Mouse (Mus musculus) ES-CJ7 (cell line): ENCODE results near the gene Car14.
A peak's percentile ranks its signal among the peaks of the same experiment; 100 is the strongest.
"Not testable (repeated sequence)": the region's sequence is repeated elsewhere in the genome, so short reads cannot be mapped to it uniquely, and the experiment has no call there.

Experiments
- DNase-seq: peaks from one replicate; pipeline ENCODE4 v3.0.0; 2011; ENCODE audit warnings: low read depth, low spot score

The Car14 gene

DNA sequence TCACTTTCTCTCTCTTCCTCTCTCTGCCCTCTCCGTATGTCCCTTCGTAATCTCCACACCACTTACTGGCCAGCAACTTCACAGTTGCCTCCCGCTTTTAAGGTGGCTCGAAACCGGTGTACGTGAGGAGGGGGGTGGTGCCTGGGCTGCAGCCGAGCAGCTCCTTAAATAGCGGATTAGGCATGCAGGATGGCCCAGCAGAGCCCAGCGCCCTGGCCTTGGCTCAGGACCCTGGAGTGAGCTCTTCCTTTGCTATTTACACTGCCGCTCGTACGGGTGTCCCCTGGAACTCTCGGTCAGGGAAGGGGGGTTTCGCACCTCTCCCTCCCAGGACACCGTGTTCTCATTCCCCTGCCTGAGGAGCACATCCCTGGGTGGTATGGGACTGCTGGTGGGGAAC, at the start of gene Car14:
Gene Car14, minus strand, starts transcription at position 124 of the 400 bp plus-strand sequence.
- DNase-seq = peak; percentile 22

DNA sequence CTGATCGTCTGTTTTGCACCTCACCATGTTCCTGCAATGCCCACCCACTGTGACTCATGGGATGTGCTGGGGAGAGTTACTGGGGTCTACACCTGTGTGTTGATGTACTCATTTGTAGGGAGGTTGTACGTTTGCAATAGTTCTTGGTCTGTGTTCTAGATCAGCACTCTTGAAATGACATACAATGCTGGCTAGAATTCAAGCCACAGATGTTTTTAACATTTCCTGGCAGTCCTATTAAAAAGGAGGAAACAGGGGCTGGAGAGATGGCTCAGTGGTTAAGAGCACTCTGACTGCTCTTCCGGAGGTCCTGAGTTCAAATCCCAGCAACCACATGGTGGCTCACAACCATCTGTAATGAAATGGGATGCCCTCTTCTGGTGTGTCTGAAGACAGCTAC, 49.0 kb upstream of the Car14 start:
- no peak for DNase-seq

DNA sequence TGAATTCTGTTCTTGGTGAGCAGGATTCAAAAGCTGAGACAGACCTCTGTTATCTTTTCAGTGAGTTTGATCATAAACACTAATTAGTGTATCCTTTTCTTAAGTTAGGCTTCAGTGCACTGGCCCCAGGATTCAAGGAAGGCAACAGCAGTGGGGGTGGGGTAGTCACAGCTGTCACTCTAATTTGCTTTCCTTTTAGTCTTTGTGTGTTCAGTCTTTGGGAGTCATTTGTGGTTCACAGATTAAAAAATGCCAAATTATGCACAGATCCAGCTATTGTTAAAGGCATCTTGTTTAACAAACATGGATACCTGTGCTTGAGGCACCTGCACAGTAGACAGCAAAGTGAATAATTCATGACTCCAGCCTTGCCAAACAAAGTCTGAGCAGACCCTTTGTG, 48.5 kb upstream of the Car14 start:
- no peak for DNase-seq

DNA sequence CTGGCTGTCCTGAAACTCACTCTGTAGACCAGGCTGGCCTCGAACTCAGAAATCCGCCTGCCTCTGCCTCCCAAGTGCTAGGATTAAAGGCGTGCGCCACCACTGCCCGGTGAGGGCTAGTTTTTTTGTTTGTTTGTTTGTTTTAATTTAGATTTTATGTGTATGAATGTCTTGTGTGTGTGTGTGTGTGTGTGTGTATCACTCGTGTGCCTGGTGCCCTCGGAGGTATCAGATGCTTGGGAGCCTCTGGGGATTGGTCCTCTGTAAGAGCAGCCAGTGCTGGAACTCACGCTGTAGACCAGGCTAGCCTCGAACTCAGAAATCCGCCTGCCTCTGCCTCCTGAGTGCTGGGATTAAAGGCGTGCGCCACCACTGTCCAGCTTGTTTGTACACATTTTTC, 47.1 kb upstream of the Car14 start:
- not testable (repeated sequence) for DNase-seq

DNA sequence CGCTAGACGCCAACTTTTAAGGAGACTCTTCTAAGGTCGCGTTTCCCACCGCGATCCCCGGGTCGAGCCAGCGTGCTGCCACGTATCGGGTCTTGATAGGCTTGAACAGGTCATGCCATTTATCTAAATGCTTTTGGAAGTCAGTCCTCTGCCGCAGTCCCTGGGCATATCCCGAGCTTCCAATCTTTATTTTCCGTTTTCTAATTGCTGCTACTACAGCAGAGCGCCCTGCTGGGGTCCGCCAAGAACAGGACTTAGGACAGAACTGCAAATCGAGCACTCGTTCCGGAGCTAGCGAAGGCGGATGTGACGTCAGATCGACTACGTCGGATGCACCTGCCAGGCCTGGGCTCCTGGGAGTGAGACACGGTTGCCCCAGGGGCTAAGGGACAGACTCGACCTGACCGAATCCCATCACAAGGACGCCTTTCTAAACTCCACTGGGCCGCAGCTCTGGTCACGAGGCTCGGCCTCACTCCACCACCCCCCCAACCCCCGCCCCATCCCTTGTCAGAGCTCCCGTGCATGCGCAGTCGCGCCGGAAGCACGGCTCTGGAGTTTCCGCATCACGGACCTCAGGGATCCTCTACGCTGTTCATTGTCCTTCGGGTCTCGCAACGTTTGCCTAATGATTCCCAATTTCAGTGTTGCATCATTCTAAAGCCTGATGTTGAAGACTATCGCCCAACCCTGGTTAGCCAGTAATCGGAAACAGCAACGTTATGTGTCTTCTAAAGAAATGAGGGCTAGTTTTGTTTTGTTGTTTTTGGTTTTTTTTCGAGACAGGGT, 46.5 kb upstream of the Car14 start:
- DNase-seq = peak; percentile 92

DNA sequence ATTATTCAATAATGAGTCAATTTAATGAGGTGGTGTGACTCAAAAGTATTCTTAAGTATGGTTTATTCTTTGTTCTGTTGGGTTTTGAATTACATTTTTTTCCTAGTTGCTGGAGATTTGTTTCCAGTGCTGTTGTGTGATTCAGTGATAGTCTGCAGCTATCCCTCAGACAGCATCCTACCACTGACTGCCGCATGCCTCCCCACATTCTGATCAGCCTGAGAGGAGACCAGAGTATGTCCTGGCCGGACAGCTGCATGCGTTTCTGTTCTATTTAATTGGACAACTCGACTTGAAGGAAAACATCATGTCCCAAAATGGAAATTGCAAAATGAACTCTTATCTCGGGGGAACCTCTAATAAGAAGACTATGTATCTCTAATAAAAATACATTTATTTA, 43.8 kb upstream of the Car14 start:
- no peak for DNase-seq

DNA sequence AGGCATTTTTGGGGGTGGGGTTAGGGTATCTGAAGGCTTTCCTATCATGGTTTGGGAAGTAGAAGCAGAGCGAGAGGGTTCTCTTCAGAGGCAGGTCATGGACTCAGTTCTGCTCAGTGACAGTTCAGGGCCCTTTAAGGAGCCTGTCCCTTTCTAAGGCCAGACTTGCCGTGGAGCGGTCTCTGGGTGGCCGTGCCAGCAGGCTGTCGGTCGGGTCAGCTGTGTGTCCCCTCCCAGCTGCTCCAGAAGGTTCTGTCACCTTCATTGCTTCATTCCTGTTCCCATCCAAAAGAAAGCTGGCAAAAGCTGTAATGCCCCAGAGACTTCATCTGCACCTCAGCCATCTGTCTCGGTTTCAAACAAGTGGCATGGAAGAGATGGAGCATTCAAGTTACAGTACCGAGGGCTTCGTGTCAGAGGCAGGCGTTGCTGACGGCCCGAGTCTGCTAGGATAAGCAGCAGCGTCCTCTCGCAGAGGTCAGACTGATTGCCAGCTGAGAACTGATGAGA, 41.3 kb upstream of the Car14 start:
- no peak for DNase-seq

DNA sequence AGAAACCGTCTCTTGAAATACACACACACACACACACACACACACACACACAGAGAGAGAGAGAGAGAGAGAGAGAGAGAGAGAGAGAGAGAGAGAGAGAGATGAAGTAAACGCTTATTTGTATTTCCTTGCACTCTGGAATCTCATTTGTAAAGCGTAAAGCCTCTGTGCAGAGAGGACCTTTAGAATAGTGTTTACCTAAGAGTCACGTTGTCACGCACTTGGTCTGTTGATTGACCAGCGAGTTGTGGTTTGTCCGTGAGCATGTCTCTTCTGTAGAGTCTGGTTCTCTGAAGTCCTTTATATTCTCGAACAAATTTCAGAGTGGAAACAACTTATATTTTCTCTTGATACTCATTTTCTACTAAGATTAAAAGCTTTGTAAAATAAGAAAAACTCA, 40.3 kb upstream of the Car14 start:
- DNase-seq = no peak

DNA sequence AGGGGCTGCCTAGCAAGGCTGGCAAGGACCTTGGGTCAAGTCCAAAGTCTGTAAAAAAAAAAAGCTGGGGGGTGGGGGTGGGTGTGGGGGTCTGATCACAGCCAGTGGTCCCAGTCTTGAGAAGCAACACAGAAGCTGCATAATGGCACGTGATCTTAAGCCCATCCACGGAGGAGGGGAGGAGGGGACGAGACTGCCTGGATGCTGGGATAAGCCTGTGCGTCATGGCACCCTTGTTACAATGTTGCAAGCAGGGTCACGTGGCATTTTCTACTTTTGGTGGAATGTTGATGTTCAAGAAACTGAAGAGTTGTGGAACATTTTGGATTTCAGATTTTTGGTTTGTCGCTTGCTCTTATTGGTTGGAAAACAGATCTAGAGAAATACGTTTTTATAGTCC, 38.7 kb upstream of the Car14 start:
- no peak for DNase-seq

DNA sequence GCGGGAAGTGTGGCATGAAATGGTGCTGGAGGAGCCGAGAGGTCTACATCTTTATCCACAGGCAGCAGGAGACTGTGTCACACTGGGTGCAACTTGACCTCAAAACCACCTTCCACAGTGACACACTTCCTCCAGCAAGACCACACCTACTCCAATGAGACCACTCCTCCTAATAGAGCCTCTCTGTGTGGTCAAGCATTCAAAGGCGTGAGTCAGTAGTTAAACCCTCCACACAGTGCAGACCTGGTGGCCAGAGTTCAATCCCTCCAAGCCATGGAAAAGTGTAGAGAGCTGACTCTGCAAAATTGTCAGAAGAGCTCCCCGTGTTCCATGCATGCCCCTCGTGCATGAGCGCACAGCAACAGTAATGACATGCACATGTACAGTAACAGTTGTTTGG, 38.3 kb upstream of the Car14 start:
- peak; percentile 77 for DNase-seq

DNA sequence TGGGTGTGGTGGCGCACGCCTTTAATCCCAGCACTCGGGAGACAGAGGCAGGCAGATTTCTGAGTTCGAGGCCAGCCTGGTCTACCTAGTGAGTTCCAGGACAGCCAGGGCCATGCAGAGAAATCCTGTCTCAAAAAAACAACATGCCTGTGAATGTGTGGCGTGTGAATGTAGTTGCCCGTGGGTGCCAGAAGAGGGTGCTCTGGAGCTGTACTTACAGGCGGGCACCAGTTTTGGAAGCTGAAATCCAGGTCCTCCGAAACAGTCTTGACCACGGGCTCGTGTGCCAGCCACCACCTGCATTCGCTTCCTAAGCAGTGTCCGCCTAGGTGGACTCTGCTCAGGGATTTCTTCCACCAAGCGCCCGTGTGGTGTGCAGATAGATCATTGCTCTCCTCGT, 34.3 kb upstream of the Car14 start:
- DNase-seq = peak; percentile 75

DNA sequence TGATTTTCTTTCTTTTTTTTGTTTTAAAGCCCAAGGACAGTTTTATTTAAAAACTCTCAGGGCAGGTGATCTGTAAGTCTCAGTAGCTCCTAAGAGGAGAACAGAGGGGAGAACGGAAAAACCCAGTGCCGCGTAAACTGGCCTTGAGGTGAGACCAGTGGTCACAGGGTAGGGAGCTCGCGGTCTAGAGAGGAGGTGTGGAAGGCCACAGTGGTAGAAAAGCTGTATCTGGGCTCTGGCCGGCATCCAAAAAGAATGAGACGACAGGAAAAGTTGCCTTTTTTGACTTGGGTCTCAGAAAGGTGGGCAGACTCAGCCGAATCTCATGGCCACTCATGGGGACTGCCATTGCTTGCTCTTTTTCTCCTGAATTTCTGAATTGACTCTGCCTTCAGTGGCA, 33.7 kb upstream of the Car14 start:
- no peak for DNase-seq

DNA sequence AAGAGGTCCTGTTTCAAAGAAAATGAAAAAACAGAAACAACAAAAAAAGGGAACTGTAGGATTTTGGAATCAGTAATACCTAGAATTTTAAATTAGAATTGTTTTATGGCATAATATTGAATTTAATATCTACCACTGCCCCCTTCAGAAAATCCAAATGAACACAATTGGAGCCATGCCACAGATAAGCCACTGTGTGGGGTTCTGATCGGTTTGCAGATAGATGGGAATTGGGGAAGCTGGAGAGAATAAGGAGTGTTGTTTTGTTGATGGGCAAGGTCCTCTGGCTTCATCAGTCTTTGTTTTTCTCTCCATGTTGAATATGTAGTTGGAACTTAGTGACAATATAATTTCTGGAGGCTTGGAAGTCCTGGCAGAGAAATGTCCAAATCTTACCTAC, 30.0 kb upstream of the Car14 start:
- DNase-seq = no peak

DNA sequence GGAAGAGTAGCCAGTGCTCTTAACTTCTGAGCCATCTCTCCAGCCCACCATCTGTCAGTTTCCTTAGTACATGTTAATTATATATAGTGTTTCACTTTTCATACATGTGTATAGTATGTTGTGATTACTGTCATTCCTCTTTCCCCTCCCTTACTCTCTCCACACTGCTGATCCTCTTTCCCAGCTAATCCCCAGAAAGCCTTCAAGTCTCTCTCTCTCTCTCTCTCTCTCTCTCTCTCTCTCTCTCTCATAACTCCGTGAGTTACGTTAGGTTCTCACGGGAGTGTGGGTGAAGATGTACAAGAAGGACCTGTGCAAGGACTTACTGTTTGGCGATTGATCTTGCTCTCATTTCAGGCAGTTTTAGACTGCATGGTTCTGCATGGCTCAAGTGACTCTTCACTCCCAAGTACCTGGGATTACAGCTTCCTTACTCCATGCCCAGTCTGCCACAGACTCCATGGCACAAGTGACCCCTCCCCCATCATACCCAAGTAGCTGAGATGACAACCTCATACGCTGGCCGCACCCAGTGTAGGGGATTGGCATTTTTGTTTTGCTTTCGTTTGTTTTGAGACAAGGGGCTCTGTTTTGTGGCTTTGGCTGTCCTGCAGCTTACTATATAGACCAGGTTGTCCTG, 28.7 kb upstream of the Car14 start:
- no peak for DNase-seq

DNA sequence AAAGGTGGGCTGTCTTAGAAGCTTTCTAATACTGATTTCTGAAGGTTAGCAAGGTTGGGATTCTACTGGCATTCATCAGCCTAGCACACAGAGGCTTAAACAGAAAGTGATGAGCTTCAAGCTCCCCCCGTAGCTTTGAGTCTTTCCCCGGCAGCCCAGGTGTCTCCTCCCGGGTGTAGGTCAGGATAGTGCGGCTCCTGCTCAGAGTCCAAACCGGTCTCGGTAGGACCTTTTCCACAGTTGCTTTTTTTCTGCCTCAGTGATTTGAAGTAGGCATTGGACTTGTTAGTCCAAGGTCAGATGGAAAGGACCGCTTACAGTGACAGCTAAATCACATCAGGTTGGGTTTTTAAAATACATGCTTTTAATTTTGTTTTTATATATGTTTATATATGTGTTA, 28.1 kb upstream of the Car14 start:
- DNase-seq = no peak

DNA sequence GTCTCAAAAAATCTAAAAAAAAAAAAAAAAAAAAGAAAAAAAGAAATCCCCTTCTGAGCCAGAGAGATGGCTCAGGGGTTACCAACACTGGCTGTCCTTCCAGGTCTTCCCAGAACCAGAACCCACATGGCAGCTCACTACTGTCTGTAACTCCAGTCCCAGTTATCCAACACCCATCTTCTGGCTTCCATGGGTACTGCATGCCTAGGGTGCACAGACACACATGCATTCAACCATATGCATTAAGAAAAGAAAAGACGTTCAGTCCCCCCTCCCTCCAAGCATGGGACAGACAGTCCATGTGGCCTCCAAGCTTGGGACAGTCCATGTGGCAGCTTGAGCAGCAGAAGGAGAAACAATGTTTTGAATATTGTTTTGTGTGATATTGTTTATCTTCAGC, 27.7 kb upstream of the Car14 start:
- no peak for DNase-seq

DNA sequence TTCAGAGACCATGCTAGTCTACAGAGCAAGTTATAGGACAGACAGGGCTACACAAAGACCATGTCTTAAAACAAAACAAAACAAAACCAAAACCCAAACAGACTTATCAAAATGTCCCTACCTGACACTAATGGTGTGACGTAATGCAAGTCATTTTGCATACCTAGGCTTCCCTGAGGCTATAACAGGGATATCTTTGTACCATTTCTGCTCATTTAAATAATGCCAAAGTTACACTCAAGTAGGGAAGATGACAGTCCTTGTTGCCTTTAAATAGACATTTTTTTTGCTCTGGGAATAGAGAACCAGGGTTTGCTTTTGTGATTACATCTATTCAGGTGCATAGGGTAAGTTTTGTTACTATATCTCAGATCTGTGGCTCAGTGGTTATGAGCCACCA, 27.0 kb upstream of the Car14 start:
- no peak for DNase-seq

DNA sequence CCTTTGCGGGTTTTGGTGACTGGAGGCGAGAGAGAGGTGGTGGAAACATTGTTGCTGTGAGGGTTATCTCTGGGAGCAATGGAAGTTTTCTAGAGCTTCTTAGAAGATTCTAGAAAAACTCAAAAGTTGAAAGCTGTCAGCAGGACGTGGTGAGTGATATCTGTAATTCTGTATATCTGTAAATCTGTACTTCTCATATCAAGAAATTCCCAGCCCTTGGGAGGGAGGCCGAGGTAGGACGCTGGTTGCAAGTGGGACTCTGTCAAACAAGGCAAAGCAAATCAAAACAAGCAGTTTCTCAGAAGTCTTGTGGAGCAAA, 25.9 kb upstream of the Car14 start:
- DNase-seq = no peak

DNA sequence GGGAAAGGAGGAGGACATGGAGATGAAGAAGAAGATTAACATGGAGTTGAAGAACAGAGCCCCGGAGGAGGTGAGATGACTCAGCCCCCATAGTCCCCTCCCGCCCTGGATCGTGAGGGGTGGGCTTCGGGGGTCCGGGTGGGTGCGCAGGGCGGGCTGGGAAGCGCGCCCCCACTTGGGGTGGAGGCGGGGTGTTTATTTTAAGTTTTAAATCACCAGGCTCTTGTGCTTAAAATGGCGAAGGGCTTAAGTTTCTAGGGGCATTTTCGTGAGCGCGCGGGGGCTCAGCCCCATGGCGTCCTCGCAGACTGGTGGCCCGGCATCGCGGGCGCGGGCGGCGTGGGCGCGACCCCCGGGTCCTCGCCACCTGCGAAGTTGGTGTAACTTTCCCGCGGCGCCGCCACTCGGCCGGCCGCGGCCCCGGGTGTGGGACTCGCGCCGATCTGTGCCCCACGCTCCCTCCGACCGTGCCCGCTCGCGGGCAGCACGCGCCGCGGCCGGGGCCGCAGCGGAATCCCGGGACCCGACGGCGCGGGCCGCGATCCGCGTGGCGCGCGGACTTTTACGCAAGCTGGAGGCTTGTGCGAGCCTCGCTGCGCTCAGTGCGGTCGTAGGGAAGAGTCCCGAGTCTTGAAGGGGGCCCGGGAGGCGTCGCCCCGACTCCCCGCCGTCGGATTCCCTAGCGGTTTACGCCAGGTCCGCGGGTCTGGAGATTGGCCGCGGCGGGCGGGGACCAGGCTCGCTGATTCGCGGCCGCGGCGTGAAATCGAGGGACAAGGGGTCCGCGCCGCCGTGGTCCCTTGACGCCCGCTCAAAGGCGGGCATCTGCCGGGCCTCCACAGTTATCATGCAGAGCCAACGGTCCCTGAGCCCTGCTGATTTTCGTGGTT, 25.3 kb upstream of the Car14 start:
- peak; percentile 36 for DNase-seq

DNA sequence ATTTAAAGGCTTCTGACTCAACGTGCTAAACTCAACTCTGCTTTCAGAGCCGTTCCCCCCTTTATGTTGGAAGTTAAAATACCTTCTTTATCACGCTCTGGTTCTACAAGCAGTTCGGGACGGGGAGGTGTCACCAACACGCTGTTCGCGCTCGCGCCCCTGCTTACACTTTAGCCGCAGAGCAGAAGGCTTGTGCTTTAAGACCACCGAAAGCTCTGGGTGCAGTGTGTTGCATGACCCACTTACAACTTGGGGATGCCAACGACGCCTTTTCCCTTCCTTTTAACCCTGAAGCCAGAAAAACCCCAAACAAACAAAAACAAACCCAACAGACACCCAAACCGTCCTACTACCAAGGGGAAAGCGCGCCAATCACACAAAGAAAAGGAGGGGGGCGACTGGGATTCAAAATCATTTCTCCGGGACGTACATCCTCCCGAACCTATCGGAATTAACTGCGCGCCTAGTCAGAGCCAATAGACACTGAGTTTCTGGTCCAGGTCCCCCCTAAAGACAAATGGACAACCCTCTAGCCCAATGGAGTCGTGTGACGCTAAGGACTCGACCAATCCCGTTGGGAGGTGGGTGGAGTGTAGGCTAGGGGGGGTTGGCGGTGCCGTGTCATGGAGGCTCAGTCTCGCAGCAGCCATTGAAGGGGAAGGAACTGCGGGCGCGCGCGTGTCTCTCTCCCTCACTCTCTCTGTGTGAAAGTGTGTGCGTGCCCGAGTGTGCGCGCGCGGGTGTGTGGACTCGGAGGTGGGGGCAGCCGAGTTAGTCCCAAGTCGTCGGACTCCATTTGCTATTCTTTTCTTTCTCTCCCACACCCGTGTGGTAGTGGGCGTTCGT, 24.4 kb upstream of the Car14 start, which contains the start of gene Anp32e:
Gene Anp32e, plus strand, starts transcription at position 589 of the 846 bp plus-strand sequence.
- DNase-seq = peak; percentile 100

DNA sequence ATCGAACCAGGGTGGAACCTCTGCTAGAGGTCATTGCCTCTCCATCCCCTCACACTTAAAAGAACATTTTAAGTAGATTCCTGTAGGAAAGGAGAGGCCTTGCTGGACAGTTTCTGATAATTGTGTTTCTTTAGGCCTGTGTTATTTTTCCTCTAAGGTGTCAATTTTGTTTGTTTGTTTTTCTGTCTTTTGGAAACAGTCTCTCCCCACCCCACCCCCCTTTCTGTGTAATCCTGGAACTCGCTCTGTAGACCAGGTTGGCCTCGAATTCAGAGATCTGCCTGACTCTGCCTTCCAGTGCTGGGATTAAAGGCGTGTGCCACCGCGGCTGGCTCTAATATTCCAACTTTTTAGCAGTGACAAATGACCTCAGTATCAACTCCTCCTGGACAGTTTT, 23.8 kb upstream of the Car14 start:
- DNase-seq = no peak
